Mouse (Mus musculus) heart, embryonic 14.5 days (tissue): ENCODE measurements at regions not wholly inside any gene's neighbourhood (a gene's known extent, or its start where the extent isn't known, plus 50 kb on each side); places are given as distances from the start of the nearest gene placed in this dataset.

ENCODE experiments used
- ATAC-seq: fragments of 200-750 bp; cut with Nextera tagmentation; 2 replicates; pipeline ENCODE4 v1.8.0; 2017; ENCODE audit warnings: low read depth, moderate TSS enrichment; ENCODE audit not compliant: insufficient number of reproducible peaks, insufficient read depth, low FRiP score
- H3K27ac ChIP-seq, 2 experiments: fragments of 200-500 bp in 1 of 2; fragments of 300-500 bp in 1 of 2; sonication (generic) in 1 of 2; replicated peaks in 1 of 2; 2 replicates each; pipeline ENCODE4 v1.5.1; 2012 to 2014; ENCODE audit warnings: low read depth in 2 of 2, low read length in 2 of 2, control low read depth in 1 of 2, mild to moderate bottlenecking in 1 of 2, mixed read lengths in 1 of 2; ENCODE audit not compliant: control insufficient read depth in 1 of 2, insufficient read depth in 1 of 2
- H3K27me3 ChIP-seq: fragments of 300-500 bp; sonication (generic); 2 replicates; pipeline ENCODE4 v1.6.1; 2014; ENCODE audit warnings: mild to moderate bottlenecking, low read length, control low read depth; ENCODE audit not compliant: control insufficient read depth, insufficient read depth
- H3K36me3 ChIP-seq: fragments of 300-500 bp; sonication (generic); 2 replicates; pipeline ENCODE4 v1.6.1; 2014; ENCODE audit warnings: mild to moderate bottlenecking, control low read depth, low read length, mixed read lengths; ENCODE audit not compliant: control insufficient read depth, insufficient read depth
- H3K4me1 ChIP-seq, 2 experiments: fragments of 200-500 bp in 1 of 2; fragments of 300-500 bp in 1 of 2; sonication (generic) in 1 of 2; 2 replicates each; pipeline ENCODE4 v1.6.1; 2012 to 2014; ENCODE audit warnings: low read length in 2 of 2, control low read depth in 1 of 2, mixed read lengths in 1 of 2; ENCODE audit not compliant: control insufficient read depth in 2 of 2, insufficient read depth in 2 of 2
- H3K4me2 ChIP-seq: fragments of 300-500 bp; sonication (generic); 2 replicates; pipeline ENCODE4 v1.6.1; 2014; ENCODE audit warnings: mild to moderate bottlenecking, low read length
- H3K4me3 ChIP-seq, 2 experiments: fragments of 200-500 bp in 1 of 2; fragments of 300-500 bp in 1 of 2; sonication (generic) in 1 of 2; 2 replicates each; pipeline ENCODE4 v1.5.1; 2012 to 2014; ENCODE audit warnings: low read length in 2 of 2, mild to moderate bottlenecking in 2 of 2, control low read depth in 1 of 2, low read depth in 1 of 2, moderate library complexity in 1 of 2; ENCODE audit not compliant: control insufficient read depth in 1 of 2, insufficient read depth in 1 of 2
- H3K9ac ChIP-seq: fragments of 300-500 bp; sonication (generic); 2 replicates; pipeline ENCODE4 v1.6.1; 2014; ENCODE audit warnings: mild to moderate bottlenecking, low read length
- H3K9me3 ChIP-seq: fragments of 300-500 bp; sonication (generic); 2 replicates; pipeline ENCODE4 v1.6.1; 2016; ENCODE audit warnings: low read length, control low read depth; ENCODE audit not compliant: control insufficient read depth
- WGBS: fragments of 180-500 bp; shearing (Covaris S2); extraction: QIAGEN DNeasy Blood & Tissue Kit; methylation state at CpG from one replicate; pipeline ENCODE4 v1.1.7; 2014; 5-methylcytosine and 5-hydroxymethylcytosine counted together

DNA sequence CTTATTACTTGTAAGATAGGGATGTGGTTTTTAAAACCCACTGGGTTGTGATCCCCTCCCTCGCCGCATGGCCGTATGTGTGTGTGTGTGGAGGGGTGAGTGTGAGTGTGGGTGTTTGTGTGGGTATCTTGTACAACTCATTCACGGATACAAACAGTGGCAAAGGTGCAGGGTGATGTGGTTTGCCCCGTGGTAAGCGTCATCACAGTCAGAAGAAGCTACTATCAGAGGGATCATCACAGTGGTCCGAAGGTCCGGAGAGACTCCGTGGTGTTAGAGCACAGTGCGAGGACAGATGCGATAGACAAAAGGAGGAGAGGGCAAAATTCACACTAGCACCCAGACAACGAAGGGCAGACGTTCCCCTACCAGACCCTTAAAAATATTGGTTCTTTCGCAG is 97.0 kb upstream of the Oxgr1 start:
- no peak overlapping the region for H3K9ac ChIP-seq
- H3K36me3 ChIP-seq, result no peaks in the 10 kb centered on the region
- no peaks in the 10 kb centered on the region for H3K9me3 ChIP-seq
- peaks cover 16 to 36% of the 10 kb centered on the region in 2 experiments for H3K4me1 ChIP-seq
- H3K4me3 ChIP-seq, result no peak overlapping the region
- 93% methylated on average over 14 of the region's 14 CpGs for WGBS
- H3K27me3 ChIP-seq, result no peaks in the 10 kb centered on the region
- no peak overlapping the region for H3K4me2 ChIP-seq
- 0 out of 4 replicates have a peak overlapping the region, but pooled peaks of 1 of the 2 experiments have one; percentile 8 for H3K27ac ChIP-seq
- ATAC-seq, result no peak

DNA sequence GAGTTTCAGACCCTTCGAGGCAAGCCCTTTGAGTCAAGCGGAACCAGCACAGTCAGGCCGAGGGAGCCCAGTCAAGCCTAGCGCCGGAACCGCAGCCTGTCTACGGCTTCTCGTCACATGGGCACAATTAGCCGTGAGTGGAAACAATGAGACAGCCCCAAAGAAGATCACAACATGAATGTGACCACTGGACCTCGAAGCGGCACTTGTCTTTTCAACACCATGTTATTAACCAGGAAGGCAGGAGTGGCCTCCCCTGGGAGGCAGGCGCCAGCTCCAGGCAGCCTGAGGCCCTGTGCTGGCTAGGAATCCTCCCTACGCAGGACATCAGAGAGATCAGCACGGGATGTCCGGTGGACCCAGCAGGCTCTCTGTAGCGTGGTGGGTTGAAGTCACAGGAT is 97.4 kb upstream of the Oxgr1 start:
- 0 out of 4 replicates have a peak overlapping the region, but pooled peaks of 1 of the 2 experiments have one; percentile 8 for H3K27ac ChIP-seq
- no peak overlapping the region for H3K9ac ChIP-seq
- H3K36me3 ChIP-seq, result no peaks in the 10 kb centered on the region
- no peak for ATAC-seq
- no peaks in the 10 kb centered on the region for H3K27me3 ChIP-seq
- no peaks in the 10 kb centered on the region for H3K9me3 ChIP-seq
- 52% methylated on average over 16 of the region's 16 CpGs for WGBS
- H3K4me3 ChIP-seq, result no peak overlapping the region
- no peak overlapping the region for H3K4me2 ChIP-seq
- H3K4me1 ChIP-seq, result peaks cover 18 to 38% of the 10 kb centered on the region in 2 experiments

DNA sequence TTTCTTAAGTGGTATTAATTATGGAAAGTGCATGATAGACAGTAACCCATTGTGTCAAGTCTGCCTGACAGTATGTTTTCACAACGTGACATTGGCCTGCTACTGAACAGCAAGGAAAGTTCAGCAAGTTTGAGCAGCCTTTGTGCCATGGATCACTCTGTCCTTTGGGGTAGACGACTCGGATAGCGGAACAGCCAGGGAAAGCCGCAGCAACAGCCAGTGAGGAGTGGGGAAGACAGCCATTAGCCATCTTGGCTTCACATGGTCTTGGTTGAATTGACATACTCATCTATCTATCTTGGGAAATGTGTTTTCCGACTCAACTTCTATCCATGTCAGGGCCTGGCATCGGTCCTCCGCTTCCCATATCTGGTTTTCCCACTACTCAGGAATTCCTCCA is 98.0 kb upstream of the Oxgr1 start:
- no peak overlapping the region for H3K27ac ChIP-seq
- peaks cover 18 to 36% of the 10 kb centered on the region in 2 experiments for H3K4me1 ChIP-seq
- no peak overlapping the region for H3K9ac ChIP-seq
- no peaks in the 10 kb centered on the region for H3K36me3 ChIP-seq
- H3K4me3 ChIP-seq, result no peak overlapping the region
- H3K4me2 ChIP-seq, result no peak overlapping the region
- 84% methylated on average over 8 of the region's 8 CpGs for WGBS
- no peaks in the 10 kb centered on the region for H3K27me3 ChIP-seq
- H3K9me3 ChIP-seq, result no peaks in the 10 kb centered on the region
- ATAC-seq, result no peak

DNA sequence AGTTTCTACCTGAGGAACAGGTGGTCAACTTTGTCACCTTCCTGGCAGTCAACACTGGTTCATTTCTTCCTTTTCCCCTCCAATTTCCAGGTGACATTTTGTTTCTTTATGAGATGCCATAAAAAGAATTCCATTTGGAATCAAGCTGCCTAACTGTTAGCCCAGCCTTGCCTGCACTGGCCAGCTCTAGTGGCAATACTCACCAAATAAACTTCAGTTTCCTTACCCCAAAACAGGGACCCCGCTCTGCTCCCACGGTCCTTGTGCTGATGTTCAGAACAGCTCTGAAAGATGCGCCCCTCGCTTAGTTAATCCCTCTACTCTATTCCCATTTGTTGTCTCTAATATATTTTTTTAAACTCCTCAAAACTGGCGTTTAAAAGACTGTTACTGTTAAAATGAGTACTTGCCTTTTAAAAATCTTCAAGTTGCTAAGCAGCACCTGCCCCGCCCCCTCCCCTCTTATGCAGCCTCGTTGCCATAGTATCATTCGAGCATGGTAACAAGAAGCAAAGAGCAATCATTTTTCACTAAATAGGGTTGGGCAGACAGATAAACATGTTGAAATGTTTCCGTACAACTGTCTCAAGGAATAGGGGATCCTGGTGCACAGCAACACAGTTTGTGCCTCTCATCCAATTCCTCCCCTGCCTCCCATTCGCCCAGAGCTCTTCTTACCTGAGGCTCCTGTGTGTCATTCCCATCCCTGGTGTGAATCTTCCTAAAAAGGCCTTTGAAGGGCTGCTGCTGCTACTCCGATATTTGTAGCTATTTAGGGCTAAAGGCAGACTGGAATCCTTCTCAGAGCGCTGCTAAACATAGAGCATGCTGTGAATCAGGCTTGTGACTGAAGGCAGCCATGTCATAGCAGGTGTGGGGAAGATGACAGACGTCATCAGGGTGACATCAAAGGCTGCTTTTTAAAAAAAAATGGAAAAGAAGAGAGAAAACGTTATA is 98.8 kb upstream of the Oxgr1 start:
- Histone ChIP-seq H3K4me1 (peaks cover 18 to 36% of the 10 kb centered on the region in 2 experiments), H3K9ac (no peak overlapping the region; the same call in 1 of the 2 replicates), H3K27me3 (no peaks in the 10 kb centered on the region), H3K4me2 (peak overlapping the region; percentile 35), H3K36me3 (no peaks in the 10 kb centered on the region), H3K9me3 (no peaks in the 10 kb centered on the region), H3K27ac (peak overlapping the region; percentile 15 to 65; a peak in 3 of 4 replicates), H3K4me3 (no peak overlapping the region)
- ATAC-seq, result no peak
- whole genome bisulfite sequencing, result 55% methylated on average over 14 of the region's 14 CpGs

DNA sequence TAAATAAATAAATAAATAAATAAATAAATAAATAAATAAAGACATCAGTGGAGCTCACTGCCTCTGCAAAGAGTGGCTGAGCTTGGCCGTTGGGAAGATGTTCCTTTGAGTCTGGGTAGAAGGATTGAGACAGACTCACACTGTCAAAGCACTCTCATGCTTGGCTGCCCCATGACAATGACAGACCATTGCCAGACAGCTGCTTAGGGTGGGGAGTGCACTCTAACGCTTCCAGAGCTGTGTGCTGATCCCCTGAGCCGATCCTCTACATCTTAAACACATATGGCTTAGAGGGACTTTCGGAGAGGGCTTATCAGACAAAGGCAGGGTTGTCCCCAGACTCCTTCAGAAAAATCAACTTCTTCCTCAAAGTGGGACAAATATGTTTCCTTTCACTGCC is 100.0 kb upstream of the Oxgr1 start:
- 72% methylated on average over 4 of the region's 4 CpGs for WGBS
- Histone ChIP-seq H3K9ac (no peak overlapping the region), H3K27me3 (no peaks in the 10 kb centered on the region), H3K9me3 (no peaks in the 10 kb centered on the region), H3K27ac (no peak overlapping the region), H3K4me3 (no peak overlapping the region), H3K4me2 (no peak overlapping the region), H3K36me3 (no peaks in the 10 kb centered on the region), H3K4me1 (peaks cover 20 to 35% of the 10 kb centered on the region in 2 experiments)
- ATAC-seq, result no peak

DNA sequence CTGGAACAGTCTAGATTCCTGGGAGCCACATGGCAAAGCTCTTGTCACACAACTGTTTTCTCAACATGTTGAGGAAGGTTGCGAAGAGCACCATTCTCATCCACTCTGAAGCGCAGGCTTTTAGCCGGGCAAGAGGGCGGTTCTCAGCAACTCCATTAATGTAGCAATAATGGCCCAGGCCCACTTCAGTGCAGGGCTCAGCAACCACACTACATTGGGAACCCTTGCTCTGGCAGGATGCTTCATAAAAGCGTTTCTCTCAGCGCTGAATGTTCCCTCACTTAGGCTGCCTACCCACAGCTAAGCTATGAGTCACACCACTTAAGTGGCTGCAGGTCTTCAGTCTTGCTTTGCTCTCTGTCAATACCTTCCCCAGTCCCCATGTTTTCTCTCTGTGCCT is 102.2 kb upstream of the Oxgr1 start:
- Histone ChIP-seq H3K27ac (no peak overlapping the region), H3K4me2 (no peak overlapping the region), H3K36me3 (no peaks in the 10 kb centered on the region), H3K4me3 (no peak overlapping the region), H3K9ac (no peak overlapping the region), H3K27me3 (no peaks in the 10 kb centered on the region), H3K4me1 (peaks cover 17 to 27% of the 10 kb centered on the region in 2 experiments), H3K9me3 (no peaks in the 10 kb centered on the region)
- no peak for ATAC-seq
- WGBS, result 67% methylated on average over 6 of the region's 6 CpGs

DNA sequence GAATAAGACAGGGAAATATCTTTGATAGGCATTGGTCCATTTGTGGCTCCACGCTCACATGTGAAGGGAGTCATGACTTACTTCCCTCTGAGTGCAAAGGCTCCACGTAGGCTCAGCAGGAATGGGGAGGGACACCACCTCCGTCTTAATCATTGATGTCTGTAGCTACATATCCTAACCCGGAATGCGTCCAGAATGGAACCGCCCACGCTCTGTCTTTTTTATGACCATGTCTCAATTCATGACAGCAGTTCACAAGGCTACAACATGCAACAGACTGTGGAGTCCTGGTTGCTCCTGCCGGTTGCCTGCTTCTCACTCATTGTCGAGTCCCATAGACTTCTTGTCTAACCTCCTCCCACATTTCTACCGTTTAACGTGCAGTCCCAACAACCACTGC is 104.1 kb upstream of the Oxgr1 start:
- WGBS, result 71% methylated on average over 11 of the region's 11 CpGs
- no peak overlapping the region for H3K4me2 ChIP-seq
- H3K9me3 ChIP-seq, result no peaks in the 10 kb centered on the region
- ATAC-seq, result no peak
- H3K4me1 ChIP-seq, result peaks cover 6 to 9% of the 10 kb centered on the region in 2 experiments
- no peak overlapping the region for H3K4me3 ChIP-seq
- no peak overlapping the region for H3K9ac ChIP-seq
- no peaks in the 10 kb centered on the region for H3K36me3 ChIP-seq
- H3K27ac ChIP-seq, result no peak overlapping the region
- no peaks in the 10 kb centered on the region for H3K27me3 ChIP-seq
